Mouse (Mus musculus): ENCODE measurements around the gene Eif2ak2.
A peak's percentile ranks its signal among the peaks of the same experiment; 100 is the strongest.

Gene Eif2ak2

DNA sequence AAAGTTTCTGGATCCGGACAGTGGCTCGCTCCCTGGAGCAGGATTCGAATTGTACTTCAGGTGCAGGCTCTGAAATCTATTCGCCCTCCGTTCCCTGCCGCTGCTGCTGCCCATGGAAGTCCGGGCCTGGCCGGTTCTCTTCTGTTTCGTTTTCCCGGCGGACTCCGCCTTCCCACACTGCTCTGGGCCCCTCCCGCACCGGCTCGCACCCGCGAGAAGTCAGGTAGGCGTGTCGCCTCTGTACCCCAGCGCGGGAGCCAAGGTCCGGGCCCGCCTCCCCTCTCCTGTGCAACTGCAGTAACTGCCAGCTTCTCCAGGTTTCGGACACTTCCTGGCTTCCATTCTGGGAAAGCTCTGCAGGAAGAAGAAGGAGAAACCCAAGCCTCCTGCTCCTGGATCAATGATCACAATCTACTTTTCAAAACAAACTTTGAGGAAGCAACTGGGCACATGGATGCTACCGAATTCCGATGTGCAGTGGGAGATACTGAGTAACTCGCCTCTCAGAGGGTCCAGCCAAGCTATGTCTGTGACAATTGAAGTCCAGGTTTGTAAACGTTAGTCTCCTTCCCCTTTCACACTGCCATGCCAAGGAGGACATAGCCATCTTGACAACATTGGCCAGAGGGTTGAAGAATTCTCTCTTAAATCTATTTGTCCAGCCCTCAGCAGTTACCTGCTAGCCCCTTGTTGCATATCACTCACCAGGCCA, at the start of gene Eif2ak2:
TSS of gene Eif2ak2 (minus strand) at position 173 of the 712 bp plus-strand sequence.
- DNase-seq (ENCODE audit: low read depth): peak; percentile 77

DNA sequence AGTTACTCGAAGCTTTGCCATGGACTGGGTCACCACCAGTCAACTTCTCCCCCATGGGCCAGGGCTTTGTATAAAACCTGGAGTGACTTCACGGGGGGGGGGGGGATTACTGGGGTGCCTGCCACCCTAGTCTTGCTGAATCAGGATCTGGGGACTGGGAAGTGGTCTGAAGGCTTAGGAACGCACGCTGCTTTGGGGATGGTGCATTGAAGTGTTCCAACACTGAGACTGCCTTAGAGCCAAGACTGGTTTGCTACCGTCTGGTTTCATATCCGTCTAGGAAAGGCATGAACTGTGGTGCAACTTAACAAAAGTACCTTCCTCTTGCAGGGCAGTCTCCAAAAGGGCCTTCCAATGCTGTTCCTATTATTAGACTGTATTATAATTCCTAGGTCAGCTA, 35.3 kb upstream of the Eif2ak2 start:
- no peak for DNase-seq (ENCODE audit: low read depth)

GRCm38 (mm10) chr17:78916899-78917298, 34.5 kb upstream of the Eif2ak2 start:
- DNase-seq (ENCODE audit: low read depth): no peak

GRCm38 (mm10) chr17:78916369-78916813, 34.0 kb upstream of the Eif2ak2 start, which contains the start of gene Cebpzos:
Gene Cebpzos (plus strand): TSS chr17:78916500.
- peak; percentile 95 for DNase-seq (ENCODE audit: low read depth)

GRCm38 (mm10) chr17:78915772-78916171, 33.4 kb upstream of the Eif2ak2 start:
- DNase-seq (ENCODE audit: low read depth): peak; percentile 53

DNA sequence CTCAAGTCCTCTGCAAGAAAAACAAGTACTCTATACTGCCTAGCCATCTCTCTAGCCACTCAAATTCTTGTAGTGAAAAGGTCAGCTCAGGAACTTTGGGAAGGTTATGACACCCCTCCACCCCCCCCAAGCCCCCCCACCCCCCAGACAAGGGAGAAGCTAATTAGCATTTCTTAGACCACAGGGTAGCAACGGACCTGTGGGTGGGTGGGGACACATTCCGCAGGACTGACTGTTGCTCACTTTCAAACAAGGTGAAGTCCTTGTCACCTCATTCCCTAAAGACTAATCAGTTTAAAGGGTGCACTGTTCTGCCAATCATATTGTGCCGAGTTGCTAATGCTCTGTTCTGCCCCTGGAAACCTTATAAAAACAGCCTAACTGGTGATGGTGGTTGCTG, 31.5 kb upstream of the Eif2ak2 start:
- no peak for DNase-seq (ENCODE audit: low read depth)

DNA sequence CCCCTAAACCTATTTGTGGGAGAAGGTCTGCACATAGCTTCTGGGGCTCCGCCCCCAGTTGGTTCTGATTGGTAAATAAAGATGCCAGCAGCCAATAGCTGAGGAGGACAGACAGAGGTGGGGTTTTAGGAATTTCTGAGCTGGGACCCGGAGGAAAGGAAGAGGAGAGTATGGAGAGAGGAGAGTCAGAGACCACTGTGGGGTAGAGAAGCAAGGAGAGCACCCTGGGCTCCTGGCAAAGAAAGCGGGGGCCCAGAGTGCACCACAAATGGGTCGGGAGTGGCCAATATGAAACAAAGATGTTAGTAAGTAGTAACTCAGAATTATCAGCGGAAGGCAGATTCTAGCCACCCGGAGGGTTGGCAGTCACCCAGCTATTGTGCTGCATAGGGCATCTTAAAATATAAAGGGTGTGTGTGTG, 30.5 kb upstream of the Eif2ak2 start:
- peak; percentile 34 for DNase-seq (ENCODE audit: low read depth)

DNA sequence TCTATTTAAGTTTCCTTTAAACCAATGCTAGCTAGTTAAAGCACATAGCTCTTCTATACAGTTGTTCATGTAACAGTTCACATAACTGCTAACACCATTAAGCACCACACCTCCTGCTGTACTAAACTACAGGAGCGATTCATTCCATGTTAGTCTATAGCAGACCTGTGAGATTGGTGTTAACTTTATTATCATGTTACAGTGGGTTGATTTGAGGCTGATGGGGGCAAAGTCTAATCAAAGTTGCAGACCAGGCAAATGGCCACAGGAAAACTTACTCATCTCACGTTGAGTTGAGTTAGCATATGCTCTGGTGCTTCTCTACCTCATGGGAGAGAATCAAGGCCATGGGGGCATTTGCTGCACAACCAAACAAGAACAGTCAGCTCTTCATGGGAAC, 27.0 kb upstream of the Eif2ak2 start:
- DNase-seq (ENCODE audit: low read depth): no peak

- no peak for DNase-seq (ENCODE audit: low read depth)
Measured at GRCm38 (mm10) chr17:78906892-78907291, 24.5 kb upstream of the Eif2ak2 start, which contains the start of gene Sult6b1. Gene Sult6b1 (minus strand): TSS chr17:78906992.

DNA sequence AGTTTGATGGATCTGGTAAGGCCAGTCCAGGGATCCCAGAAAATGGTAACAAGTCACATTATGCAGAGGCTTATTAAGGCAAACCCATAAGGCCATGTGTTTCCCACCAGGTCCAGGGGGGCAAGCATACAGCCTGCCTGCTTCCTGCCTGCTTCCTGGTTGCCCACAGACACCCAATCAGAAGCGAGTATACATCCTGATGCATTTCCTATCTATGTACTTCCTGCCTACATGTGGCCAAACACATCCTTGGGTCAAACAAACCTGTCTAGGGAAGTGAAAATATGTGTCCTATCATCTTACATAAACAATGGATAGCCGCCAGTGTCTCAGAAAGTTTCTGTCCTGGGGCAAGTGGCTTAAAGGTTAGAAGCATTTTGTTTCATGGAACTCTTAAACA, 20.8 kb upstream of the Eif2ak2 start:
- no peak for DNase-seq (ENCODE audit: low read depth)

- DNase-seq (ENCODE audit: low read depth): peak; percentile 39
Measured at GRCm38 (mm10) chr17:78895394-78895793, 13.0 kb upstream of the Eif2ak2 start.

DNA sequence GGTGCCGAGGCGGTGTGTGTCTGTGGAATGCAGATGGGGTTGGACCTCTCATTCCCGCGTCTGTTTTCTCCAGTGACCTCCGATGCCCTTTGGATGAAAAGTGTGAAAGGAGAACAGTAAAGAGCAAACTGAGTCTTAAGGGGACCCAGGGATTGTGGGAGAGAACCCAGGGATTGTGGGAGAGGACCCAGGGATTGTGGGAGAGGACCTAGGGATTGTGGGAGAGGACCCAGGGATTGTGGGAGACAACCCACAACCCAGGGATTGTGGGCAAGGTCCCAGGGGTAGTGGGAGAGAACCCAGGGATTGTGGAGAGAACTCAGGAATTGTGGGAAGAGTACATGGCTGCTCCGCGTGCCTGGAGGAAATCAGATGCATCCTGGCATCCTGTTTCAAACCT, 12.6 kb upstream of the Eif2ak2 start:
- DNase-seq (ENCODE audit: low read depth): no peak

DNA sequence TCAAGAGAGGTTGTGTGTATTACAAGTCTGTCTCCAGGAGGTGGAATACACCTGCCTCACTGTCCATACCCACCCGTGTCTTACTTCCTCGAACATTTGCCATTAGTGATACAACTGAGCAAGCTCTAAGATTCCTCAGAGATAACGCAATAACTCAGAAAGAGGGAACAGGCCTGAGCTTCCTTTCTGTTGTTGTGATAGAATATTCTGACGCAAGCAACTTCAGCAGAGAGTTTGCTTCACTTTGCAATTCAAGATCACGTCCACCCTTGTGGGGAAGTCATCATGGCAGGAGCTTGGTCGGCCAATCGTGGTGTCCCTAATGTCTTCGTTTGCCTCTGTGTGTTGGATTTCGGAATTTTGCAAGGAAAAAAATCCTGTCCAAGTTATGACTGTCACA, 8.6 kb upstream of the Eif2ak2 start:
- no peak for DNase-seq (ENCODE audit: low read depth)

DNA sequence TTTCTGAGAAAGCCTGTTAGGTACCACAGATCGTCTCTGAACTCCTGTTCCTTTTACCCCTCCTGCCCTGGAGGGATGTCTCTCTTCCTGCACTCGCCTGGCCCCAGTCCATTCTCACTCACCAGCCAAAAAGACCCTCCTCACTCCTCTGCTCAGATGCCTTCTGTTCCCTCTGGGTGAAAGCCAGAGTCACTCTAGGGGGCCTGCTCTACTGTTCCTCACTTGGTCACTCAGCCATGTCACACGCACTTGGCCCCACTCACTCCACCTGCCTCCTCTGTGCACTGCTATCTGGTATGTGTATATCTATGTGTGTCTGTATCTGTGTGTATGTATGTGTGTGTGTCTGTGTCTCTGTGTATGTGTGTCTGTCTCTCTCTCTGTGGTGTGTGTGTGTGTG, 6.8 kb upstream of the Eif2ak2 start:
- no peak for DNase-seq (ENCODE audit: low read depth)

GRCm38 (mm10) chr17:78888554-78888953, 6.2 kb upstream of the Eif2ak2 start:
- no peak for DNase-seq (ENCODE audit: low read depth)

GRCm38 (mm10) chr17:78885286-78886065, 3.1 kb upstream of the Eif2ak2 start:
- DNase-seq (ENCODE audit: low read depth): no peak

DNA sequence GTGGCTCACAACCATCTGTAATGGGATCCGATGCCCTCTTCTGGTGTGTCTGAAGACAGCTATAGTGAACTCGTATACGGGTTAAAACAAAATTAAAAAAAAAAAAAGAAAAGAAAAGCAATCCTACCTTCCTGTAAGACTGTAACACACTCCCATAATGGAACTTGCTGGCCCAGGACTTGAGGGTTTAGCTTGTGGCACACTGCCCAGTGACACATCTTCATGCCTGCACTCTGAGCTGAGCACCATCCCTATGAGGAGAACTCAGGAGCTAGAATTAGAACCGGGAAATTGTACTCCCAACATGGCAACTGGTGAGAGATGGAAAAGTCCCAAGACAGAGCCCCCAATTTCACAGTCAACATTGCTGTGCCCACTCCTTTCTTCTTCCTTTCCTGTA, 918 bp upstream of the Eif2ak2 start:
- no peak for DNase-seq (ENCODE audit: low read depth)

DNA sequence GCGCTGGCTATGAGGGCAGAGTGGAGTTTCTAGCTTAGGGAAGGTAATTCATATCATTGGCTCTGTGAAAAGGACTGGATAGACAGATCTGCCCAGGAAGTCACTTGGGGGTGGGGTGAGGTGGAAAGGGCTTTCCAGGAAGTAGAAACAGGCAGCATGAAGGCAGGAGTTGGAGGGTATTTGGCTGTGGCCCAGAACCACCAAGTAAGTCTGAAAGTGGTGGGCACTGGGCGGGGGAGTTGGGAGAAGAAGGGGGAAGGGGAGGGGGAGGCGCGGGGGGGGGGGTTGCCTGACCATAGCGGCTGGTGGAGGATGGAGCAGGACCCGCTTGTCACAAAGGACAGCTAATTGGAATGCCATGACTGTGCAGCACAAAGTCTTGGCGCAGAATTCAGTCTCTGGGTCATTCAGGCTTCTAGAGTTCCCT, 482 bp downstream of the Eif2ak2 start:
- DNase-seq (ENCODE audit: low read depth): peak; percentile 62

GRCm38 (mm10) chr17:78873886-78874285, 8.5 kb downstream of the Eif2ak2 start:
- peak; percentile 29 for DNase-seq (ENCODE audit: low read depth)

DNA sequence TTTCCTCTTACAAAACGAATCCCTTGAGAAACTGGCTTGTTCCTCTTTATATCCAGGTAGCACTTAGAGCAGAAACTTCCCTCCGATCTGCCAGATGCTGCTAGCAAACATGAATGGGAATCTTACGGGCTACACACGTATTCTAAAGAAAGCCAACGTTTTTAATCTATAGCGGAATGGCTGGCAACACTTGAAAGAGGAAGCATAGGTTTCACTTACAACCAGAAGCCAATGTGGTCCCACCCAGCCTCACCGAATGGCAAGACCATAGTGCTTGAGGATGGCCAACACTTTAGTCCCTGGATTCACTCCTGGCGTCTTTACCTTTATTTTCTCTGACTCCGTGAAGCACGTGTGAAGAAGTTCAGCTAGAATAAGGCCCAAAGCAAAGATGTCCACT, 26.1 kb downstream of the Eif2ak2 start:
- no peak for DNase-seq (ENCODE audit: low read depth)

DNA sequence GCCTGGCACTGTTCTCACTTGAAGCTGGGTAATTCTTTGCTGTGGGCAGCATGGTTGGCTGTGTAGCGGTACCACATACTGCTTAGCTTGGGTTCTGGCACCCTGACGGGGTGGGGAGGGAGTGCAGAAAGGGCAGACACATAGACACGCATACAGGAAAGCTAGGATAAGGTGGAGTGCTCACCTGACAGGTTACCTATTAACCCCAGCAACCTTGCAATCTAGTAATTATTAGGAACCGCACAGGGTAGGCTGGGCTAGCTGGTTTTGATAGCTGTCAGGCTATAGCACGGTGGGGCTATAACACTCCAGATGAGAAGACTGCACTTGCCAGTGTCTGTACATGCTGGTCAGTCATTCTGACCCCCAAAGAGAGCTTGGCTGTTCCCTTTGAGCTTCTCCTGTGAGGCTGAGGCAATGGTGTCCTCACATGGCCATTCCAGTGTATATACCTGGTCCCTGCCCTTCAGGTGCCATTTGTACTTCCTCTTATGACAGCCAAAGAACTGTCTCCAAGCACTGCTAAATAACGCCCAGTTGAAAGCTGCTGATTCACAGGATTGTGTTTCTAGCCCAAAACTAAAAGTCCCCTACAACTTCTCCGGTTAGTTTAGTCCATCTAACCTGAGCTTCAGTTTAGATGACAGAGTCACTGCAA, 40.0 kb downstream of the Eif2ak2 start:
- no peak for DNase-seq (ENCODE audit: low read depth)

DNA sequence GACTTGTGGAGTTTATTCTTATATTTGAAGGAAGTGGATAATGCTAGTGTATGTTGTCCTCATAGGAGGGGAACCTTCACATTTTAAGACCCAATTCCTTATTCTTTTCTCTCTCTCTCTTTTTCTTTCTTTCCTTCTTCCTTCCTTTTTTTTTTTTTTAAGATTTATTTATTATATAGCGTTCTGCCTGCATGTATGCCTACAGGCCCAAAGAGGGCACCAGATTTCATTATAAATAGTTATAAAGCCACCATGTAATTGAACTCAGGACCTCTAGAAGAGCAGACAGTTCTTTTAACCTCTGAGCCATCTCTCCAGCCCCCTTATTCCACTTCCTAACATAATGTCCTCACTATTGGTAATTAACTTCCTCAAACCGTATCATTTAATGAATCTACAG, 46.3 kb downstream of the Eif2ak2 start:
- DNase-seq (ENCODE audit: low read depth): no peak

All from induced T-regulatory cell, adult 2 months (primary cell).